Mouse (Mus musculus) adrenal gland, postnatal 25 days (tissue): ENCODE data around the gene Tcf7l1. TPM values are rescaled to one million over a fixed set of nuclear protein-coding genes. Genes with fewer than 3 reads are reported as not detected.

ENCODE experiments used
- DNase-seq: peaks from one replicate; pipeline ENCODE4 v3.0.0; 2021; ENCODE audit warnings: mixed read lengths
- total RNA-seq: library from RNA; stranded (reverse); gene quantifications from 2 replicates; pipeline ENCODE4 v1.2.3, GENCODE M21; 2021

Tcf7l1 gene
- total RNA-seq, 1 experiment from 2014 or later: 13.1 TPM

GRCm38 (mm10) chr6:72783780-72784179 is 5.3 kb downstream of the Tcf7l1 start:
- DNase-seq: no peak

- DNase-seq: no peak
Measured at GRCm38 (mm10) chr6:72778779-72779776, 10.0 kb downstream of the Tcf7l1 start.

- DNase-seq: no peak
Measured at GRCm38 (mm10) chr6:72777212-72777611, 11.8 kb downstream of the Tcf7l1 start.

GRCm38 (mm10) chr6:72774275-72774674 is 14.8 kb downstream of the Tcf7l1 start:
- DNase-seq: no peak

GRCm38 (mm10) chr6:72769915-72770776 is 18.9 kb downstream of the Tcf7l1 start:
- DNase-seq: no peak

- DNase-seq: no peak
Measured at GRCm38 (mm10) chr6:72769343-72769742, 19.7 kb downstream of the Tcf7l1 start.

- DNase-seq: peak; percentile 45
Measured at GRCm38 (mm10) chr6:72768804-72769203, 20.2 kb downstream of the Tcf7l1 start.

- DNase-seq: no peak
Measured at GRCm38 (mm10) chr6:72768097-72768496, 21.0 kb downstream of the Tcf7l1 start.

- no peak for DNase-seq
Measured at GRCm38 (mm10) chr6:72763616-72764015, 25.4 kb downstream of the Tcf7l1 start.

GRCm38 (mm10) chr6:72761645-72762044 is 27.4 kb downstream of the Tcf7l1 start:
- DNase-seq: no peak

GRCm38 (mm10) chr6:72758239-72759017 is 30.6 kb downstream of the Tcf7l1 start:
- no peak for DNase-seq

GRCm38 (mm10) chr6:72755267-72755889 is 33.7 kb downstream of the Tcf7l1 start:
- no peak for DNase-seq

- no peak for DNase-seq
Measured at GRCm38 (mm10) chr6:72754215-72754614, 34.8 kb downstream of the Tcf7l1 start.

GRCm38 (mm10) chr6:72753782-72754181 is 35.3 kb downstream of the Tcf7l1 start:
- DNase-seq: no peak

GRCm38 (mm10) chr6:72752824-72753223 is 36.2 kb downstream of the Tcf7l1 start:
- DNase-seq: no peak

- no peak for DNase-seq
Measured at GRCm38 (mm10) chr6:72751210-72751609, 37.8 kb downstream of the Tcf7l1 start.

- DNase-seq: no peak
Measured at GRCm38 (mm10) chr6:72748882-72749437, 40.1 kb downstream of the Tcf7l1 start.

GRCm38 (mm10) chr6:72748421-72748820 is 40.6 kb downstream of the Tcf7l1 start:
- DNase-seq: no peak

GRCm38 (mm10) chr6:72747814-72748213 is 41.2 kb downstream of the Tcf7l1 start:
- no peak for DNase-seq

GRCm38 (mm10) chr6:72747156-72747555 is 41.9 kb downstream of the Tcf7l1 start:
- no peak for DNase-seq

GRCm38 (mm10) chr6:72745781-72746180 is 43.3 kb downstream of the Tcf7l1 start:
- no peak for DNase-seq
